Mouse (Mus musculus): ENCODE measurements around the gene Abcc4.

DNA sequence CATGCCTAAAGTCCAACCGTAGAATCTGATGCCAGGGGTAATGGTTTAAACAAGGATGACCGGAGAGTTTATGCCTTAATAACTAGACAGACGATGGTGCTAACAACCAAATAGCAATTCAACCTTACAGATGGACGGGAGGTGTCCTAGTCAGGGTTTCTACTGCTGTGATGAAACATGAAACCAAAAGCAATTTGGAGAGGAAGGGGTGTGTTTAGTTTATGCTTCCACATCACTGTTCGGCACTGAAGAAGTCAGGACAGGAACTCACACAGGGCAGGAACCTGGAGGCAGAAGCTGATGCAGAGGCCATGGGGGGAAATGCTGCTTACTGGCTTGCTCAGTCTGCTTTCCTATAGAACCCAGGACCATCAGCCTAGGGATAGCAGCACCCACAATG is 6.1 kb downstream of the Abcc4 start:
- no peak for TF ChIP-seq POLR2A (IDR thresholded peaks at IDR 0.05; ENCODE audit: borderline replicate concordance, control insufficient read depth, low read depth, low read length)
- TF ChIP-seq CTCF (IDR thresholded peaks at IDR 0.05; ENCODE audit: control insufficient read depth, insufficient read depth, low read length), result no peak
